Mouse (Mus musculus) activated CD4-positive, CD25-positive, alpha-beta regulatory T cell, adult 4 months (primary cell): Measurements from ENCODE around the gene Gabbr2. TPM values are rescaled to one million over a fixed set of nuclear protein-coding genes. Genes with fewer than 3 reads are reported as not detected.

Experiments used
- ATAC-seq: one replicate; pipeline ENCODE4 v1.8.0; 2017
- polyA plus RNA-seq, 2 experiments: library from polyadenylated mRNA; unstranded; fragments of 100-300 nt; shearing (Covaris generic); gene quantifications; one replicate each; pipeline ENCODE4 v1.2.1; 2017

The Gabbr2 gene
- polyA plus RNA-seq, 2 experiments from 2014 or later: 0.20 TPM; not detected in 1

DNA sequence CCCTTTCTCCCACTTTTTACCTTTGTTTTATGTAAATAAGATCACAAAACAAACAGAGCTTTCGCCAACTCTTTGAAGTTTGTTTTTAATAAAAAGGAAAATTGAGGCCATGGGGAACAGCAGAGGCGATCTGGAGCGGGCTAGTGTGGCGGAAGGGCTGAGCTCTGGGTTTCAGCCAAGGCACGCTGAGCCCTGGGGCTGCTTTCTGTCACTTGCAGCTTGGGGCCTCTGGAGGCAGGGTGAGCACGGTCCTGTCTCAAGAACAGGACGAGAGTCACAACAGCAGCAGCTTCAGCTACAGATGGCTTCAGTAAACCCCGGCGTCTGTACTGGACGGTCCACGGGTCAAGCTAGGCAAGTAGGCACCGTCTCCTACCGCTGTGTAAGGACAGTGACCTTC is 132.8 kb downstream of the Gabbr2 start:
- no peak for ATAC-seq

GRCm38 (mm10) chr4:46856145-46856544 is 135.5 kb downstream of the Gabbr2 start:
- ATAC-seq: no peak

DNA sequence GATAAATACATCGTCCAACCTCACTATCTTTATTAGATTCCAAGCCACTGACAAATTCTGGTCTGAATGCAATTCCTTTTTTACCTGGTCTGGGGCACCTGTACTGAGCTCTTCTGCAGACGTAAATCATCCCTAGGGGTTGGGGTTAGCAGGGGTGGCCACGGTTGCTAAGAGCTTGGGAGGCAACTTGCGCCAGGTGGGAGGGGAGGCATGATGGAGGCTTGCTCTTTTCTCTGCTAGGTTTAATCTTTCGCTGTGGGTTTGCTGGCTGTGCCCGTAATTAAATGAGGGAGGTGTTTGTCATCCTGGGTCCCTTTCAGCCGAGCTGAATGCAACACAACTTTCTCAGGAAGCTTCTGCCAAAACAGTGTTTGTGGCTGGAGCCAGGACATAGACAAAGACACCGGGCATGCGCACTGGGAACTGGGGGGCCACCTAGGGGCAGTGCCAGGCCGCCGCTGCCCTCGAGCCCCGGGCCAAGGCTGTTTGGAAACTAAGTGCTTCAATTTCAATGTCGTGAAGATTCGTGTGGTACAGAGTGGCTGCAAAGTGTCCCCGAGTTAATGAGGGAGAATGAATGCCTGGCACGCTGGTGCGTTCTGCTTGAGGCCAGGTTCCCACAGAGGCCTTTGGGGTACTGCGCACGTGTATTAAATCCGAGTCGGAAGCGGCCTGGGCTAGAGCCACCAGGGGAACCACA is 136.8 kb downstream of the Gabbr2 start:
- no peak for ATAC-seq

DNA sequence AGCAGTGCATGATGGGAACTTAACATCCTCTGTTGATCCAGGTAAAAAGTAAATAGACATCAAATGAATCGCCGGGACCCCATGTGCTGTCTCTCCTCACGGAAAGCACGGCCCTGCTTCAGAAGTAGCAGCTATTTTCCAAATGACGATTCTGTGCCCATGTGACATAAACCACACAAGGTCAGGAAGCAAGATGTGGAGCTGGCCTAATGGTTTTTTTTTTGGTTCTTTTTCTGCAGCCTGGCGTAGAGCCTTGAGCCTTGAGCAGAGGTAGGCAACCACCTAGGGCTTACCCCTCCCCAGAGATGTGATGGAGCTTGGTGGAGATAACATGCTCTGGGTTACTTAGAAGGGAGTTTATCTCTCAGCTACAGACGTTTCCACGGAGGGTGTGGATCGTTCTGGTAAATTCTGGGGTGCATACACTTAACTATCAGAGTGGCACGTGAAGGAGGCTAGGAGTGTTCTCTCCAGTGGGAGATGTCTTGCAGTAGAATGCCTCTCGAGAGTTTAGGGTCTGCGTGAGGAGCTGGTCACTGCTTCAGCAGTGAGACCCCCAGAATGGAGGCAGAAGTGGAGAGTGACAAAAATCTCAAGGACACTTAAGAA is 137.7 kb downstream of the Gabbr2 start:
- no peak for ATAC-seq

DNA sequence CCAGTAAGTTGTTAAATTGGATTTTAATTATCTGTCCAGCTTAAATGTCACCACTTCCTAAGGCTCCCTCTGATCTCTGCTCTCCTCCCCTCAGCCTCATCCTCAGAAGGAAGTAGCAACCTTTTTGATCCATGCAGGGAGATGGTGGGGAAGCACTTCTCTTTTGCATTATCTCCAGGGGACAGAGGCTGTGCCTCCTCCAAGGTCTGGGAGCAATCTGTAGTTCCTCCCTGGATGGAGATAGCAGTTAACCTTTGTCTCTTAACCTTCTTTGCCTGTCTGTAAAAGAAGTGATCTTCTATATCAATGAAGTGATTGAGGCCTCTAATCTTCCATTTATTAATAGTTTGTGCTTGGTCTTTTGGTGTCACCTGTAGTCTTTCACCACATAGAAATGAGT is 143.9 kb downstream of the Gabbr2 start:
- ATAC-seq: no peak

- ATAC-seq: no peak
Measured at GRCm38 (mm10) chr4:46846396-46846795, 145.3 kb downstream of the Gabbr2 start.

GRCm38 (mm10) chr4:46844982-46845643 is 146.6 kb downstream of the Gabbr2 start:
- no peak for ATAC-seq

- ATAC-seq: no peak
Measured at GRCm38 (mm10) chr4:46844567-46844966, 147.1 kb downstream of the Gabbr2 start.

- no peak for ATAC-seq
Measured at GRCm38 (mm10) chr4:46842596-46842995, 149.1 kb downstream of the Gabbr2 start.

GRCm38 (mm10) chr4:46840146-46840545 is 151.5 kb downstream of the Gabbr2 start:
- no peak for ATAC-seq

GRCm38 (mm10) chr4:46837362-46837761 is 154.3 kb downstream of the Gabbr2 start:
- ATAC-seq: no peak

DNA sequence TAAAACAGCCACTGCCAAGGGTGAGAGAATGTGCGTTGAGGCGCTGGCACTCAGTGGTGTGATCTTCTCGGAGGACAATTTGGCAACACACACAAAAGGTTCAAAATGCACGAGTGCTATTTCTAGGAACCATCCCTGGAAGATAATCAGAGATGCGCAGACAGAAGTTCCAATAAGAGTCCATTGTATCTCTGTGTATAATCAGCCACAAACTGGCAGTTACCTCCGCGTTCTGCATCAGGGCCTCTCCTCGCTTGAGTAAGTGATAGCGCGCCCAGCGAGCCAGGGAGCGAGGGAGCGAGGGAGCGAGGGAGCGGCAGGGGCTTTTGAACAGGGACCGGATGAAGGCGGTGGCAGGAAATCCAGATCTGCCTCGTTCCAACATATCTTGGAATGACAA is 155.6 kb downstream of the Gabbr2 start:
- no peak for ATAC-seq

GRCm38 (mm10) chr4:46835064-46835463 is 156.6 kb downstream of the Gabbr2 start:
- ATAC-seq: no peak

DNA sequence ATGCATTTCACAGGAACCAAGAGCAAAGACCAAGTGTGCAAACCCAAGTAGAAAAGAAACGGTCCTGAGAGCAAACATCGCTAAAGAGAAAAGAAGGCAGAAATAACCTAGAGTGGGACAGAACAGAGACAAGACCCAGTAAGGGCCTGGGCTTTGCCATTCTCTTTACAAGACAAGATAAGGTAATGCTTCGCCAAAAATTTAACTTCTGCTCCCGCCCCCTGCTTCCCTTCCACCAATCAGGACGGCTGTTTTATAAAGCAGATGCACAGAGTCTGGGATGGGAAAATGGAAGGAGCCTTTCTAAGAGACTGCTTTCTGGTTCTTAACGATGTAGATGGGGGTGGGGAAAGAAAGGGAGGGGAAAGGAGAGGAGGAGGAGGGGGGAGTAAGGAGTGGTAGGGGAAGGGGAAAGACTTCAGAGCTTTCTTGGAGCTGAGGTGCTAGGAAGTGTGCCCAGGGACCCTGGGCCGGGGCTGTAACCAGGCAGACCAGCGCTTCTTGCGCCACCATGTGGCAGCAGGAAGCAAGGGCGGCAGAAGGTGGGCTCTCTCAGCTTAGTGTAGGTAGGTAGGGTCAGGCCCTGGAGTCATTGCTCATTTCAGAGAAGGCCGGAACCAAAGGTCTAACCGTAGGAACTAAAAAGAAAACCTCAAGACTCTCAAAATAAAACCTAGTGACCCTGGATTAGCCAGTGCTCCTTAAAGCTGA is 158.7 kb downstream of the Gabbr2 start:
- no peak for ATAC-seq

DNA sequence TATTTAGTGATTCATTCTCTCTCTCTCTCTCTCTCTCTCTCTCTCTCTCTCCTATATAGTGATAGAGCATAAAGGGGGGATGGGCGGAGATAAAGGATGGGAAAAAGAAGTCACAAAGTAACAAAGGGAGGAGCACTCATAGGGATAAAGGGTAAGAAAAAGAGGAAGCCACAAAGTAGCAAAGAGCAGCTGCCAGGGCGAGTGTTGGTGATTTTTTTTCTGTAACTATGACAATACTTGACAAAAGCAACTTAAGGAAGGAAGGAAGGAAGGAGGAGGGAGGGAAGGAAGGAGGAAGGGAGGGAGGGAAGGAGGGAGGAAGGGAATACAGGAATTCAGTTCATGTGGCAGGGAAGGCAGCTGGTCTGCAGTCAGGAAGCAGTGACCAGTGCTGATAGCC is 162.0 kb downstream of the Gabbr2 start:
- no peak for ATAC-seq

DNA sequence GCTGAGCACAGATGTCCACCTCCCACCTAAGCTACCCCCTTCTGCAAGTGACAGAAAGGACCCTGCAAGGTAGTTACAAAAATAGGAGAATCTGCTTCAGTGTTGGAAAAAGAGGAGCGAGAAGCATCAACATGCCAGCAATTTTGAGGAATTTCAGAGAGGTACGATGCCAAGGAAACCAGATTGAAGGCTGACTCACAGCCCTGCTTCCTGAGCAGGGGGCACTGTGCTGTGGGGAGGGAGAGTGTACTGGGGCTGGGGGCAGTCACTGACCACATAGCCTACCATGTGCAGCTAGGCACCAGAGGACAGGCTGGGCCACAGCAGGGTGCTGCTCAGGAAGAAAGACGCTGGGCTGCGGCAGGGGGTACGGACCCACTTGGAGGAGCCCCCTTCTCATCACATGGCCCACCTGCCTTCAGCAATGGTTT is 163.5 kb downstream of the Gabbr2 start:
- ATAC-seq: no peak

- ATAC-seq: no peak
Measured at GRCm38 (mm10) chr4:46827471-46827870, 164.2 kb downstream of the Gabbr2 start.

DNA sequence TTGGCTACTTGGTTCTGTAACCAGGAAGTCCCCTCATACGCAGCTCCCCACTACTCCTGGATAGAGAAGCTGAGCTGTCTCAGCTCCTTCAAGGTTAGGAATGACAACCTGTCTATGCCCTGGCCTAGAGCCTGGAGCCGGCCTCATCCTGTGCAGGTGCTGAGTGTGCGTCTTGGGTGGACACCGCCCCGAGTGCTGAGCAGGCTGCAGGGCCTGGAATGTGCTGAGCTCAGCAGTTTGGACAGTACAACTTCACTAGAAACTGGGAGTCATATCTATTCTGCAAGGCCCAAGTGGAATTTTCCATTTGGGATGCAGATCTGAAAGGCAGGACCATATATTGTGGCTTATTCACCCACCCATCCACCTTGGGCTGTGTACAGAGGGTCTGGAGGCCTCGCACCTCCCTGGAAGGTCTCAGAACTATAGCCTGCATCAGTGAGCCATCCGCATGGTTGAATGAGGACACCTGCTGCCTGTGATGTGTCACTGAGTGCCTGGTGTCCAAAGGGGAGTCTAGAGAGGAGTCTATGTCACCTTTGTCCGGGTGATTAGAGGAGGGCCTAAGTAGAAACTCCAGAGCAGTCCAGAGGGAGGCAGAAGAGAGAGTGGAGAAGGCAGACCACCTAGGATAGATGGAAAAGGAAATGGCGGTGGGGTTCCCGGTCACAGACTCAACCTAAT is 165.7 kb downstream of the Gabbr2 start:
- ATAC-seq: no peak

DNA sequence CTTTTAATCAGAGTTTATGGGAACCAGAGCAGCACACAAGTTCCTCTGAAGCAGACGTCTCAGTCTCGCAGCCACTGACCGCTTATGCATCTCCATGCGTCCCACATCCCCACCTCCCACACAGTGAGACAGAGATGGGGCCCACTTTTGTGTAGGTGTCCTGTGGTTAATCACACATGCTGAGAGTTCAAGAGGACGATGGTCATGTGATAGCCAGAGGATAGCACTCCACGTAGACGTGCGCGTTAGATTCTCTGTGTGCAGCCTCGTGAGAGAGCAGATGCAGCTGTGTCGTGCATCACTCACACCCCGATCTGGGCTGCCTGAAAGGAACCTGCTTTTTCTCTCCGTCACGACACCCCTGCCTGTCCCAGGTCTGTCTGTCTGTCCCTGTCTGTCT is 167.9 kb downstream of the Gabbr2 start:
- ATAC-seq: no peak

GRCm38 (mm10) chr4:46821709-46822108 is 170.0 kb downstream of the Gabbr2 start:
- no peak for ATAC-seq

DNA sequence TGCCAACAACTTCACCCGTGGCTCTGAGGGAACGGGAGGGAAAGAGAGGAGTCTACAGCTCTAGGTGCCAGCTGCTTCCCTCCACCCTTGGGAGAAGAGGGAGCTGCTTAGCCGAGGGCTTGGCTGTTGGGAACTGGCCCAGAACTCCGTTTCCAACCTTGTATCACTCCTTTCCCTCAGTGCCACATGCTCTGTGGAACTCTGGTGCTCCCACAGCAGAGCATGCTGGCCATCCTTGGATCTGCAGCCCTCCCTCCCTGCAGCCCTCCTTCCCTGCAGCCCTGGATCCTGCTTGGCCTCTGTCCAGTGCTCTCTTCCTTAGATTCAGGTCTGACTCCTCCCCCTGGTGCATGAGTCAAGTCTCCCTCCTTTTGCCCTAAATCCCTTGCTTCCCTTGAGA is 176.7 kb downstream of the Gabbr2 start:
- no peak for ATAC-seq

DNA sequence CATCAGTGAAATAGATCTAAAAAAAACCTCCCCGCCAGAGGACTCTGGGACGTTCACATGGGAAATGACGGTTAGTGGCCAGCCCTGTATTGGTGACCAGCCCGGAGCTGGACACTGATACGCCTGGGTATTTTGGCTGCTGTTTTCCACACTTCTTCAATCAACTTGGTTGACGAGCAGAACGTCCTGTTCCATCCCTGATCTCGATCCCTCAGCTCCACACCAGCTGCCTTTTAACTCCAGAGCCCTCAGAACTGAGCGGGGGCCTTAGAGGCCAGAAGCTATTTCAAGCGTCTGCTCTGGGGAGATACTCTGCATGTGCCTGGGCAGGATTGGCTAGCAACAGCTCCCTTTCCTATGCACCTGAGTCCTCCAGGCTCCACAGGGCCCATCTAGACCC is 177.4 kb downstream of the Gabbr2 start:
- ATAC-seq: no peak

DNA sequence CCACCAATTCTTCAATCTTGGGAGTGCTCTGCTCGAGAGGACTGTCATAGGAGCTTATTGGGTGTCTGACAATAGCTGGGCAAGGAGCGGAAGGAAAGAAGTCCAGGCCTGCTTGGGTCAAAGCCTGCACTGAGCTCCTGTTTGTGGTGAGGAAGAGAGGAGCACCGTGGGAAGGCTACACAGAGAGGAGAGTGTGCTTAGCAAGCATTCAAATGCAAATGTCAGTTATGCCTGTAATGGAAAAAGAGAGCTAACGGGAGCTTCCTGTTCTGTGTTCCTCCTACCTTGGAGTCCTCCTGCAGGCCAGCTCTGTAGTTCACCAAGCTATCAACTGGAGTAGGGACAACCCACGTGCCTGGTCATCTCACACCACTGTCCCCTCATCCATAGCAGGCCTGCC is 180.5 kb downstream of the Gabbr2 start:
- ATAC-seq: no peak
